Mouse (Mus musculus): ENCODE data around the gene Slc39a11.

Slc39a11 gene

DNA sequence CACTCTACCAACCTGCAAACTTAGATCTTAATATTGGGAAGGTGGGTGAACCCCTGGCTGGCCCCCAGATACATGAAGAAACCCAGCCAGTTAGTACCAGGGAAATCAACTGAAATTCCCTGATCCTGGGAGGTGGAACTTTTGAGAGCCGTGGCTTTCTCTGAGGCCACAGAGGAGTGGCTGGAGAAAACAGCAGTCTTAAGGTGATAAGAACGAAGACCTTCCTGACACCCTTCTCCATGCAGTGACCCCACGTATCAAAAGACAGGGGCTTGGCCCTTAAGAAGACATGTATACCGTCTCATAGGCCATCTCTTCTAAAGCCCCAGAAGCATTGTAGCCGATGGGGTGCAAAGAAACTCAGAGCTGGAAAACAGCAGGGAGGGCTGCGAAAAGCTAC is 146.9 kb downstream of the Slc39a11 start:
- no peak for DNase-seq

DNA sequence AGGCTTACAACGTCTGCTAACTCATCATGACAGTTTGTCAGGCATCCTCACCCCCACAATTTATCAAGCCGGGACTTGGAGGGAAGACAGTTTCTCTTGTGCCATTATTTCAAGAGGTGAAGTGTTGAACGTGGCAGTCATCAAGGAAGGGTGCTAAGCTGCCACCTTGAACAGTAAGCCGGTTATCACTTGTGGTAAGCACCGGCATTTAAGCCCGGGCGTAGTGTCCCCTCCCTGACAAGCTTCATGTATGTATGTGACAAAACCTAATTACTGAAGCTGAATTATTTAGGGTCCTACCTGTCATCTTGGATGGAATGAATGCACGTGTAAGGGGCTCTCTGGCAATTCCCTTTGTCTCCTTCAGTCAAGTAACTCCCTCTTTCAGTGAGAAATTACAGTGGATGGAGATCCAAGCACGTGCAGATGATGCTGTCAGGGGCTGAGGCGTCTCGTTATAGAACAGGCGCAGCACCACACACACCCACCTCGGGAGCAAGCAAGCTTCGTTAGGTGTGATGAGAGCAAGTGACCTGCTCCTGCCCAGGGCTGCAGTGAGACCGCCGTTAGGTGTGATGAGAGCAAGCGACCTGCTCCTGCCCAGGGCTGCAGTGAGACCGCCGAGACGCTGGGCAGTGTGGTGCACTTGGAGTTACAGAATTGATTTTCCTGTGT is 149.1 kb downstream of the Slc39a11 start:
- no peak for DNase-seq

DNA sequence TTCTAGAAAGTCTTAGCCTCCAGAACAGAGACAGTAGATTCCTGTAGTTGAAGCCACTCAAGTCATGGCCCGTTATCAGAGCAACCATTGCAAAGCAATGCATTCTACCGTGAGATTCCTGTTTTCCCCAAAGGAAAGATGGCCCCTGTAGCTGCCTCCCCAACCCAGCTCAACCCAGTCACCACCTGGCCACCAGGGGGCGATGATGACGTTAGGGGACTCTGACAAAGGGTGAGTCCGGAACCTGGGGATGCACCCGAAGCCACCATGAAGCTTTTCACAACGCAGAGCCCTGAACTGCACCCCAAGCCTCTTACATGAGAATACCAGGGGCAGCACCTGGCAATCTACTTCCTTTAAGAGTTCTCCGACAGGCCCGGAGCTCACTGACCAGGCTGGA is 151.0 kb downstream of the Slc39a11 start:
- DNase-seq: no peak

GRCm38 (mm10) chr11:113494021-113494546 is 155.8 kb downstream of the Slc39a11 start:
- DNase-seq: no peak

GRCm38 (mm10) chr11:113490530-113491520 is 159.1 kb downstream of the Slc39a11 start:
- no peak for DNase-seq

DNA sequence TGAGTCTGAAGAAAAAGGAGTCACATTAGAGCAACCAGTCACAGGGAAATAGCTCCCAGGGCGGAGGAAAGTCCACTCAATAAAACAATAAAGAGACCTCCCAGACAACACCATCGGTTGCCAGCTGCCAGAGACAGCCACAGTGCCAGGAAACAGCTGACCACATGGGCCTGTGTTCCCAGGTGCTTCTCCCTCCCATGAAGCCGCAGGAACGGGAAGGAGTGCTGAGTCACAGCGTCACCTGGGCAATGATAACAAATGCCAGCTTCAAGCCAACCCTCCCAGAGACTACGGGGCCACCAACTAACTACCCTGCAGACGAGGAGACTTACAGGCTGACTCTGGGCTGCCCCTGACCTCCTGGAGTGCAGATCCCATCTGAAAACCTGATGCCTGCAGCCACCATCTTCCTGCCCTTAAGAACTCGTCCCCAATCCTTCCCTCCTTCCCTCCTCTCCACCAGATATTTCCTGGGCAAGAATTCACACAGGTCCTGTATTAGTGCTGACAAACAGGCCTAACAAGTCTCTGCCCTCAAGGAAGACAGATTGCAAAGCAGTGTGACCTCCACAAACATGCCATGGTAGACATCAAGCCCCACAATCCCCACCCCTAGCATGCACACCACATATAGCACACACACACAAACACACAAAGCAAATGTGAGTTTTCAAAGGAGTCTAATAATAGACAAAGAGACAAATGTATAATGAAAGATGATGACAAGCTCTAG is 162.1 kb downstream of the Slc39a11 start:
- no peak for DNase-seq

GRCm38 (mm10) chr11:113484037-113484436 is 165.8 kb downstream of the Slc39a11 start:
- no peak for DNase-seq

GRCm38 (mm10) chr11:113477550-113477949 is 172.3 kb downstream of the Slc39a11 start:
- DNase-seq: no peak

DNA sequence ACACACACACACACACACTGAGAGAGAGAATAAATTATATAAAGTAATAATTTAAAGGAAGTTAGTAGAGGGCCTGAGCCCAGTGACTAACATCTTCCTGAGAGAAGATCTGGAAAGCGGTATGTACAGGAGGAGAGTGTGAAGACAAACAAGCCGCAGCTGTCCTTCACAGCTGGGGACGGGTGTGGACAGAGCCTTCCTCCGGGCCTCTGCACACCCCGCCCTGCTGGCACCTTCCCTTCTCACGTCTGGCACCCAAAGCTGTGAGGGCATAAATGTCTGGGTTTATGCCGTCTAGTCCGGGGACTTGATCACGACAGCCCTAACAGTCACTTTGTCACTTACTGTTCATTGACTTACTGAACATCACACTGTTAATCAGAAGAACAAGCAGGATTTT is 173.2 kb downstream of the Slc39a11 start:
- DNase-seq: no peak

DNA sequence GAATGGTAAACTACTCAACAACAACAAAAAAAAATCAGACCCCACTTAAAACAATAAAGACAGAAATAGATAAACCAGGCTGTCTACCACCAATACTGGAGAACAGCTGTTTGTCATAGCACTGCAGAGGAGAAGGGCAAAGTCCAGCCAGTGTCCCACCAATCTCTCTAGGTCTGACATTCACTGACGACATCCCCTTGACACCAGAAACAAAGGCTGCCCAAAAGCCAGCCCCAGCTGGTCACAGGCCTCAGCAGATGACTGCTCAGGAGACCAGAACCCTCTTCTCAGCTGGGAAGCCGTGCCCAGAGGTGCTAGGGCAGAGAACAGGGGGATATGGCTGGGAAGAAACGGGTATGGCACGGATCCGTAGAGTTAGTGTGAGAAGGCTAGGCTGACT is 174.4 kb downstream of the Slc39a11 start:
- no peak for DNase-seq

DNA sequence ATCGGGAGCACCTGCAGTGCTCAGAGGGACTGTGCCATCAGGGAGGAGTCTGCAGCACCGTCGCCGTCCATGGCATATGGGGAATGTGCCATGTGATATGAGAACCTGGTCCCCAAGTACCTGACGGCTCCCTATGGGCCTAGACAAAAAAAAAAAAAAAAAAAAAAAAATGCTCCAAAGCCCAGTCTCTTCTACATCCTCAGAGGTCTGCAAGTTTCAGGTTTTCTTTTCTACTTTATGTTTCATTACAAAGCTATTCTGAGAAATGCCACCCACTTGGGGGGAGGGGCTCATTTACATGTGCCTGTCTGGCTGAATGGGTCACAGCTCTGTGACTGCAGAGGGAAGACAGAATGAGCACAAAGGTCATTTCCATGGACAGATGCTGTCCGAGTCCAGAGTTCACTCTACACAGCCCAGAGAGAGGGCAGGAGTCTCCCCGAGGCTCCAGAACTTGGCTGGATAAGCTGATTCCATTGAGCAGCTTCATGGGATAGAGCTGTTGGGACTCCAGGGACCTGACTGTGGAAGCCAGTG is 175.8 kb downstream of the Slc39a11 start:
- no peak for DNase-seq

DNA sequence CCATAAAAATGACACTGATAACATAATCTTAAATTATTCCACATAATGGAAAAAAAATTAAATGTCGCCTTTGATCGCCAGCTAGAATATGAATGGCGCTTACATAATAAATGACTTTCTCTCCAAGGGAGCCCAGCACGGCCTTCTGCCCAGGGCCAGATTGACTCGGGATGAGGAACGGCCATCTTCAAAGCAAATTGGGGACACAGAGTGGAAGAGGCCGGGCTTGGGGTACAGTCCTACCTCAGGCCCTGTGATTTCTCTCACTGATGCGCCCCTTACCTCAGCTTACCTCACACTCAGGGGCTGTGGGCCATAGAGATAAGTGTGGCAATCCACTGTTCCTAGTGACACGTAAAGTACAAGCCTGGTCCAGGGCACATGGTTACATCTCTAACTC is 177.9 kb downstream of the Slc39a11 start:
- DNase-seq: no peak

DNA sequence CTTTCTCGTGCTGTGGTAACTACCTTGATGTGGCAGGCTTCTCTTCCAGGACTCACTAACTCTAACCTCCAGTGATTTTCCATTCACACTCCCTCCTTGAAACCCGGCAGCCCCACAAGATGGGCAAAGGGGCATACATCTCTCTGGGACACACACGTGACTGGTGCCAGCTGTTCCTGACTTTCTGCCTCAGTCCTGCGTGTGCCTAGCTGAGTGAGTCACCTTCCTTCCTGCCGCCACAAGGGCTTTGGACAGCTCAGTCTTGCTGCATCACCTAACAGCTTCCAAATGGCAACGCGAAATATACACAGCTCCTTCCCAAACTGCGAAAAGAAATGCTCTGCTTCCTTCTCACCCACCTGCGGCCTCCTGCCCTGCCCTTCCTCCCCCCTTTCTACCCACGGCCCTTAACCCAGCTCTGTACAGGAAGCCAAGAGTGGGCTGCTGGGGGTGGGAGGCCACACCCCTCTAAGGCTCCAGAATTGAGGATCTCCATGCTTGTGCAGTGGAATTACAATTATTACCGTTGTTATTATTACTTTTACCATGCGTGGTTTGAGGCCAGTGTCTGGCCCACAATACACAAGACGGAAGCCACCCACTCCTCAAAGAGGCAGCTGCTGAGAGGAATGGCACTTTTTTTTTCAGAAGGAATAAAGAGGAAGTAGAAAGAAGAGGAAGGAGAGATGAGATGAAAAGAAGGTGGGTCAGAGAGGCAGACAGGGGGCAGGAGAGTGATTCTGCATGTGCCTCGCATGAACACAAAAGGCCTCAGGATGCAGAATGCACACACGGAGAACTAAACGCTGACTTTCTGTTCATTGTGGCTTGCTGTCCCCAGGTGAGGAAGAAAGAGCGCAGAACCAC is 179.7 kb downstream of the Slc39a11 start:
- DNase-seq: peak; percentile 51

DNA sequence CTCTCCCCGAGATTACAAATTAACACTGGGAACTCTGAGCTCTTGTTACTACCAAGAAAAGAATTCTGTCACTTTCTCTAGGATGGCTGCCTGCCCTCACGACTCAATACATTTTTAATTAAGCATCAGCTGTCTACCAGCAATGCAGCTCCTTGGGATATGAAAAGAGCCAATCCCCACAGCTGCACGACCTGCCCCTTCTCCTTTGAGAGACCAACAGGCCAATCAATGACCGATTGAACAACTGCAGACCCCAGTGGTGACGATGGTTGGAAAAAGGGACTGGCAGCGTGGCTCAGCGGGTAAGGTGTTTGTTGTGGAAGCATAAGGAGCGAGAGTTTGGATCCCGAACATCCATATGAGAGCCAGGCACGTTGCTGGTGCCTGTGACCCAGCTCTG is 181.9 kb downstream of the Slc39a11 start:
- DNase-seq: no peak

DNA sequence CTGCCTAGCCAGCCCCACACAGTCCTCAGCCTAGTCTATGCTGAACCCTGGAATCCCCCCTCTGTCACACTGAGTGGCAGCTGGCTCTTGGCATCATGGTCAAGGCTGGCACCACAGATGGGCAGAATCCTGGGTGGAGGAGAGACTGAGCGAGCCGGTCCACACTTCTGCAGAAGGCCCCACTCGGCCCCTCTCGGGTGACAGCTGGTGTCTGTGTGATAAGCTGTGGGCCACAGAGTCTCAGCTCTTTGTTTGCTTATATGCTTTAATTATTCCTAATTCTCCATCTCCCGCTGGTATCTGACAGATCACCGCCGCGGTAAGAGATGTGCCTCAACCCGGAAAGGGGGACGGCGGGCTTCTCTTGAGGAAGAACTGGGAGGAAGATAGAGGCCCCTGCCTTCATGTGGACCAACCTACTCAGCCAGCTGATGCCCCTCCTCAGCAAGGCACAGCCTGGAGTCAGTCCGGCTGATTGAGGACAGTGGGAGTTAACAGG is 182.5 kb downstream of the Slc39a11 start:
- no peak for DNase-seq

- DNase-seq: no peak
Observed at GRCm38 (mm10) chr11:113460118-113460517, 189.8 kb downstream of the Slc39a11 start.

GRCm38 (mm10) chr11:113458582-113459210 is 191.2 kb downstream of the Slc39a11 start:
- DNase-seq: no peak

DNA sequence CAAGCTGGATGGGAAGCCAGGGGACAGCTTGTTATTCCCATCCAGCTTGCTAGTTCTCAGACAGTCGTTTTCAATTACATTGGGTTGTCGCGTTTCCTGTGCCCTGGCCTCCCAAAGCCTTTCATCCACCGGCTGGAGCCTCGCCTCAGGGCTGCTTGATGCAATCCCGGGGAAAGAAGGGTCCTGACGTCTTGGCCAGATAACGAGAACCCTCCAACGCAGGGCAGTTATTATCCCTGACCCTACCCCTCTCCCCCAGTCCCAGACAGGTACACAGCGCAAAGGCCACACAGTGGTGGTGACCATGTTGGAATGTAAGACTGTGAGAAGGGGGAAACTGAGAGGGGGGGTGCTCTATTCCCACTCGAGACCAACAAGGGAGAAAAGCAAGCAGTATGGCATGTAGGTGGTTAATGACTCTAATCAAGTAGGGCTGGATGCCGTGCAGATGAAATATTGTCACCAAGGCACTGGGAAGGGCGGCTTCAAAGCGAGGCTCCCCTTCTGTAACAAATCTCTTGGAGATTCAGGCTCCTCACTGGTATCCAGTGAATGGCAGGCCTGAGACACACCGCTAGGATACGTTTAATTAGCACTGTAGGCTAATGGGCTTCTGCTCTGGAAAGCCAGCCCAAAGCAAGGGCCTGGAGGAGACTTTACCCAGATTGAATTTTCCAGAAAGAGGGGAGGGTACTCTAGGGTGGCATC is 196.9 kb downstream of the Slc39a11 start:
- no peak for DNase-seq

- DNase-seq: peak; percentile 51
Observed at GRCm38 (mm10) chr11:113451301-113451700, 198.6 kb downstream of the Slc39a11 start.

GRCm38 (mm10) chr11:113450665-113451064 is 199.2 kb downstream of the Slc39a11 start:
- no peak for DNase-seq
